Mouse (Mus musculus) hindbrain, embryonic 12.5 days (tissue): ENCODE results near the gene Wrap53. TPM values are rescaled to one million over a fixed set of nuclear protein-coding genes. Genes with fewer than 3 reads are reported as not detected.
"Not testable (repeated sequence)": the region's sequence is repeated elsewhere in the genome, so short reads cannot be mapped to it uniquely, and the experiment has no call there.

Source experiments
- ATAC-seq: fragments of 200-750 bp; cut with Nextera tagmentation; 2 replicates; pipeline ENCODE4 v1.8.0; 2017; ENCODE audit warnings: moderate TSS enrichment; ENCODE audit not compliant: low FRiP score
- H3K27ac ChIP-seq: fragments of 300-500 bp; sonication (generic); 2 replicates; pipeline ENCODE4 v1.5.1; 2016; ENCODE audit warnings: mild to moderate bottlenecking
- H3K27me3 ChIP-seq: fragments of 300-500 bp; sonication (generic); 2 replicates; pipeline ENCODE4 v1.6.1; 2016; ENCODE audit warnings: mild to moderate bottlenecking
- H3K36me3 ChIP-seq: fragments of 300-500 bp; sonication (generic); 2 replicates; pipeline ENCODE4 v1.6.1; 2016; ENCODE audit warnings: mild to moderate bottlenecking
- H3K4me1 ChIP-seq: fragments of 300-500 bp; sonication (generic); 2 replicates; pipeline ENCODE4 v1.6.1; 2016
- H3K4me2 ChIP-seq: fragments of 300-500 bp; sonication (generic); replicated peaks from 2 replicates; pipeline ENCODE4 v1.6.1; 2016; ENCODE audit warnings: mild to moderate bottlenecking
- H3K4me3 ChIP-seq: fragments of 300-500 bp; sonication (generic); 2 replicates; pipeline ENCODE4 v1.5.1; 2016; ENCODE audit warnings: mild to moderate bottlenecking
- H3K9ac ChIP-seq: fragments of 300-500 bp; sonication (generic); 2 replicates; pipeline ENCODE4 v1.6.1; 2016; ENCODE audit warnings: mild to moderate bottlenecking, moderate library complexity
- H3K9me3 ChIP-seq: fragments of 300-500 bp; sonication (generic); replicated peaks from 2 replicates; pipeline ENCODE4 v1.6.1; 2016; ENCODE audit warnings: mild to moderate bottlenecking
- WGBS: fragments of 180-500 bp; shearing (Covaris S2); methylation state at CpG from one replicate; pipeline ENCODE4 v1.1.7; 2016; 5-methylcytosine and 5-hydroxymethylcytosine counted together
- polyA plus RNA-seq: library from polyadenylated mRNA; unstranded; fragments of >200 nt; fragmentation: Nextera tagmentation; extraction: Ambion mirVana; gene quantifications from 2 replicates; pipeline ENCODE4 v1.2.1, GENCODE M21; 2016

Wrap53 gene
- polyA plus RNA-seq, 1 experiment from 2014 or later: 29.9 TPM

- not testable (repeated sequence) for H3K27me3 ChIP-seq, ATAC-seq, H3K9ac ChIP-seq, H3K36me3 ChIP-seq, H3K27ac ChIP-seq, H3K4me3 ChIP-seq, H3K4me2 ChIP-seq, H3K9me3 ChIP-seq
- peaks cover 18% of the 10 kb centered on the region for H3K4me1 ChIP-seq
- 57% methylated on average over 1 of the region's 3 CpGs for WGBS
Observed at GRCm38 (mm10) chr11:69541741-69542140, 38.3 kb downstream of the Wrap53 start.

- WGBS: 94% methylated on average over 2 of the region's 2 CpGs
- ATAC-seq: no peak
Observed at GRCm38 (mm10) chr11:69540700-69541099, 39.4 kb downstream of the Wrap53 start.

GRCm38 (mm10) chr11:69534990-69535389 is 45.1 kb downstream of the Wrap53 start:
- WGBS: 70% methylated on average over 1 of the region's 1 CpGs

More at GRCm38 (mm10) chr11:69540700-69541099, 39.4 kb downstream of the Wrap53 start:
- no peak overlapping the region for H3K27ac ChIP-seq
- H3K9me3 ChIP-seq: no peaks in the 10 kb centered on the region
- H3K36me3 ChIP-seq: no peaks in the 10 kb centered on the region
- H3K27me3 ChIP-seq: no peaks in the 10 kb centered on the region
- H3K4me1 ChIP-seq: peaks cover 10% of the 10 kb centered on the region
- no peak overlapping the region for H3K4me2 ChIP-seq
- H3K9ac ChIP-seq: no peak overlapping the region
- no peak overlapping the region for H3K4me3 ChIP-seq

GRCm38 (mm10) chr11:69532480-69533150 is 47.4 kb downstream of the Wrap53 start:
- no peak overlapping the region for H3K4me2 ChIP-seq
- H3K9me3 ChIP-seq: no peaks in the 10 kb centered on the region
- 76% methylated on average over 7 of the region's 7 CpGs for WGBS
- no peak for ATAC-seq
- no peaks in the 10 kb centered on the region for H3K36me3 ChIP-seq
- H3K9ac ChIP-seq: no peak overlapping the region
- H3K4me3 ChIP-seq: no peak overlapping the region
- H3K4me1 ChIP-seq: peaks cover 5% of the 10 kb centered on the region
- H3K27ac ChIP-seq: no peak overlapping the region
- no peaks in the 10 kb centered on the region for H3K27me3 ChIP-seq

More at GRCm38 (mm10) chr11:69534990-69535389, 45.1 kb downstream of the Wrap53 start:
- H3K4me3 ChIP-seq: no peak overlapping the region
- H3K4me1 ChIP-seq: no peaks in the 10 kb centered on the region
- no peaks in the 10 kb centered on the region for H3K36me3 ChIP-seq
- H3K27ac ChIP-seq: no peak overlapping the region
- H3K4me2 ChIP-seq: no peak overlapping the region
- no peaks in the 10 kb centered on the region for H3K9me3 ChIP-seq
- ATAC-seq: no peak
- H3K9ac ChIP-seq: no peak overlapping the region
- no peaks in the 10 kb centered on the region for H3K27me3 ChIP-seq

GRCm38 (mm10) chr11:69530755-69531154 is 49.3 kb downstream of the Wrap53 start:
- not testable (repeated sequence) for H3K9me3 ChIP-seq, H3K36me3 ChIP-seq, H3K4me2 ChIP-seq, ATAC-seq, H3K27me3 ChIP-seq, H3K27ac ChIP-seq, H3K4me3 ChIP-seq, H3K9ac ChIP-seq
- WGBS: 86% methylated on average over 6 of the region's 6 CpGs
- peaks cover 17% of the 10 kb centered on the region for H3K4me1 ChIP-seq

- H3K4me2 ChIP-seq: not testable (repeated sequence)
- WGBS: 94% methylated on average over 3 of the region's 3 CpGs
Observed at GRCm38 (mm10) chr11:69530281-69530680, 49.8 kb downstream of the Wrap53 start.

GRCm38 (mm10) chr11:69528031-69528390 is 52.0 kb downstream of the Wrap53 start:
- H3K4me2 ChIP-seq: no peak overlapping the region
- H3K4me3 ChIP-seq: no peak overlapping the region
- H3K4me1 ChIP-seq: peaks cover 17% of the 10 kb centered on the region
- H3K36me3 ChIP-seq: no peaks in the 10 kb centered on the region
- 68% methylated on average over 4 of the region's 4 CpGs for WGBS
- H3K9me3 ChIP-seq: no peaks in the 10 kb centered on the region
- ATAC-seq: 0 out of 2 replicates have a peak, but pooled peaks have one; percentile 22
- H3K27me3 ChIP-seq: no peaks in the 10 kb centered on the region
- H3K9ac ChIP-seq: no peak overlapping the region
- H3K27ac ChIP-seq: peak overlapping the region; percentile 95

More at GRCm38 (mm10) chr11:69530281-69530680, 49.8 kb downstream of the Wrap53 start:
- ATAC-seq, H3K27ac ChIP-seq, H3K9me3 ChIP-seq, H3K4me3 ChIP-seq, H3K9ac ChIP-seq, H3K27me3 ChIP-seq, H3K36me3 ChIP-seq: not testable (repeated sequence)
- peaks cover 17% of the 10 kb centered on the region for H3K4me1 ChIP-seq

- H3K4me2 ChIP-seq: peak overlapping the region; percentile 49
- peak overlapping the region; percentile 59 for H3K9ac ChIP-seq
- H3K9me3 ChIP-seq: no peaks in the 10 kb centered on the region
- H3K4me3 ChIP-seq: peak overlapping the region; percentile 20
- H3K27ac ChIP-seq: peak overlapping the region; percentile 95
- peaks cover 17% of the 10 kb centered on the region for H3K4me1 ChIP-seq
- H3K27me3 ChIP-seq: no peaks in the 10 kb centered on the region
- 3% methylated on average over 30 of the region's 30 CpGs for WGBS
- ATAC-seq: peak; percentile 75
- no peaks in the 10 kb centered on the region for H3K36me3 ChIP-seq
Observed at GRCm38 (mm10) chr11:69527098-69528030, 52.7 kb downstream of the Wrap53 start.

GRCm38 (mm10) chr11:69526631-69527030 is 53.4 kb downstream of the Wrap53 start:
- Histone ChIP-seq H3K9ac (peak overlapping the region; percentile 59), H3K9me3 (no peaks in the 10 kb centered on the region), H3K36me3 (no peaks in the 10 kb centered on the region), H3K27ac (peak overlapping the region; percentile 95), H3K27me3 (no peaks in the 10 kb centered on the region), H3K4me2 (peak overlapping the region; percentile 49), H3K4me1 (peaks cover 17% of the 10 kb centered on the region), H3K4me3 (0 out of 2 replicates have a peak overlapping the region, but pooled peaks have one; percentile 20)
- WGBS: 20% methylated on average over 4 of the region's 4 CpGs
- ATAC-seq: 0 out of 2 replicates have a peak, but pooled peaks have one; percentile 38

GRCm38 (mm10) chr11:69525661-69526060 is 54.4 kb downstream of the Wrap53 start:
- H3K36me3 ChIP-seq: no peaks in the 10 kb centered on the region
- H3K9ac ChIP-seq: no peak overlapping the region
- H3K9me3 ChIP-seq: no peaks in the 10 kb centered on the region

GRCm38 (mm10) chr11:69523651-69524050 is 56.4 kb downstream of the Wrap53 start:
- H3K9ac ChIP-seq: no peak overlapping the region
- ATAC-seq: no peak
- no peaks in the 10 kb centered on the region for H3K27me3 ChIP-seq
- no peaks in the 10 kb centered on the region for H3K9me3 ChIP-seq
- H3K4me1 ChIP-seq: peaks cover 17% of the 10 kb centered on the region
- H3K27ac ChIP-seq: no peak overlapping the region
- H3K36me3 ChIP-seq: no peaks in the 10 kb centered on the region
- 89% methylated on average over 4 of the region's 4 CpGs for WGBS
- no peak overlapping the region for H3K4me2 ChIP-seq
- no peak overlapping the region for H3K4me3 ChIP-seq

More at GRCm38 (mm10) chr11:69525661-69526060, 54.4 kb downstream of the Wrap53 start:
- no peaks in the 10 kb centered on the region for H3K27me3 ChIP-seq
- no peak overlapping the region for H3K4me2 ChIP-seq
- 87% methylated on average over 9 of the region's 9 CpGs for WGBS
- no peak overlapping the region for H3K4me3 ChIP-seq
- H3K27ac ChIP-seq: no peak overlapping the region
- ATAC-seq: no peak
- H3K4me1 ChIP-seq: peaks cover 17% of the 10 kb centered on the region

GRCm38 (mm10) chr11:69521526-69522149 is 58.4 kb downstream of the Wrap53 start:
- H3K4me2 ChIP-seq: no peak overlapping the region
- no peak for ATAC-seq
- H3K36me3 ChIP-seq: no peaks in the 10 kb centered on the region
- H3K9me3 ChIP-seq: no peaks in the 10 kb centered on the region
- no peak overlapping the region for H3K4me3 ChIP-seq
- 86% methylated on average over 9 of the region's 9 CpGs for WGBS
- peaks cover 5% of the 10 kb centered on the region for H3K4me1 ChIP-seq
- H3K9ac ChIP-seq: no peak overlapping the region
- H3K27ac ChIP-seq: no peak overlapping the region
- H3K27me3 ChIP-seq: no peaks in the 10 kb centered on the region
